Mouse (Mus musculus) adrenal gland, adult 18-20 months (tissue): Measurements from ENCODE around the gene Hist1h3a. TPM values are rescaled to one million over a fixed set of nuclear protein-coding genes. Genes with fewer than 3 reads are reported as not detected.
"Not testable (repeated sequence)": the region's sequence is repeated elsewhere in the genome, so short reads cannot be mapped to it uniquely, and the experiment has no call there.

Experiments used
- DNase-seq, 2 experiments: peaks; one replicate each; pipeline ENCODE4 v3.0.0; 2021 to 2022; ENCODE audit warnings: low spot score in 2 of 2
- total RNA-seq, 2 experiments: library from RNA; stranded (reverse); gene quantifications; 1 replicate in 1 of 2; 2 replicates in 1 of 2; pipeline ENCODE4 v1.2.3; 2021

Gene Hist1h3a
- total RNA-seq, 2 experiments from 2014 or later: 18.1 to 28.1 TPM

DNA sequence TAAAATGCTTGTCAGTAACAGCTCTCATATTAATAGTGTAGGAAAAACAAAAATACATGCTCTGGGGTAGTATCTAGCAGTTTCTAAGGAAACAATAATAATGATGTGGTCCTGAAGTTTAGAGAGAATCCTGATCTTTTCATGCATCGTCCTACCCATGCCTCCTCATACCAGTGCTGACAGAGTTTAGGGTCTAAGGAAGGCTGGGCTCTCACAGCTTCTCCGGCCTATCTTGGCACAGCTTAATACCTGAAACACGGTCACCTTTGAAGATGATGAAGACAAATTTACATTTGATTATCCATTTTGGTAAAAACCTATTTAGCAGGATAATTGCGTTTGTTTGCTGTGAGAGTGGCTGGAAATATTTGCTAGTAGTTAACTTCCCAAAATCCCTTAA is 18.2 kb downstream of the Hist1h3a start:
- no peak for DNase-seq

DNA sequence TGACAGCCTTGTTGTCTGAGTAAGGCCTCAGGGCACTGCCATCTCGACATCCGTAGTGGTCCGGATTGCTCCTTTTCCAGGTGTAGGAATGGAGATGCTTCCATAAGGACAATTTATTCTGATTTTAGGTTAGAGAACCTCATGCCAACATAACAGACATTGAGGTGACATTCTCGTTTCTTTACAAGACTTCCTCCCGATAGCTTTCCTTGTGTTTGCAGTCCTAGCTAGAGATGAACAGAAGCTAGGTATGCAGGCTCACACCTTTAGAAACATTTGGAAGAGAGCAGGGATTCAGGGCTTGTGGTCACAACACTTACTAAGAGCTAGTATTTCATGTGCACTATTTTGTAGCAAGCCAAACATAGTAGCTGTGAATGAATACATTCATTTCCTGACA is 19.0 kb downstream of the Hist1h3a start:
- DNase-seq: no peak

DNA sequence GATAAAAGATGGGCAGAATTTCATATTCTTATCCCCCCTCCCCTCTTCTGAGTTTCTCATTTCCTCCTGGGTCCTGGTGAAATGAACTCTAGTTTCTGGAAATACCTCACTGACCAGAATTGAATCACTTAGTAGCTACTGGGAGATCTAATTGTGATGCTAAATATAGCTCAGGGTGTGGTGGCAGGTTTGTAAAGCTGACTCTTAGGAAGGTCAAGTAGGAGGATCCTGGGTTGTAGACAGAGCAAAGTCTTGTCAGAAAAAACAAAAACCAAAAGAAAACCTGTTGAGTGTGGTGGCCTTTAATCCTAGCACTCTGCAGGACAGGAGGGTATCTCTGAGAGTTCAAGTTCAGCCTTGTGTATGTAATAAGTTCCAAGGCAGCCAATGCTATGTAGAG is 20.2 kb downstream of the Hist1h3a start:
- no peak for DNase-seq

DNA sequence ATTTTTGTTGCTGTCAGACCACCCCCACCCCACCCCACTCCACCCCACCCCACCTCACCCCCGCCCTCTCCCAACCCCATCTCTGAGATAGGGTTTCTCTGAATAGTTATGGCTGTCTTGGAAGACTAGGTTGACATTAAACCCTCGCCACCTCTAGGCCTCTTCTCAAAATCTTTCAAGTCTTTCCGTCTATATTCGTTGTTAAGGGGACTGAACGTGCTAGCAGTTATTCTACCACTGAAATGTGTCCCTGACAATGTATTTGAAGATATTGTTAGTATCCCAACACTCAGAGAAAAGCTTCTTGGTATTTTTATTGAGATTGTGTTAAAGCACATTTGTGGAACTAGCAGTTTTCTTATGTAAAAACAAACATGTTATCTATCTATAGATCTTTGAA is 21.3 kb downstream of the Hist1h3a start:
- DNase-seq: no peak

DNA sequence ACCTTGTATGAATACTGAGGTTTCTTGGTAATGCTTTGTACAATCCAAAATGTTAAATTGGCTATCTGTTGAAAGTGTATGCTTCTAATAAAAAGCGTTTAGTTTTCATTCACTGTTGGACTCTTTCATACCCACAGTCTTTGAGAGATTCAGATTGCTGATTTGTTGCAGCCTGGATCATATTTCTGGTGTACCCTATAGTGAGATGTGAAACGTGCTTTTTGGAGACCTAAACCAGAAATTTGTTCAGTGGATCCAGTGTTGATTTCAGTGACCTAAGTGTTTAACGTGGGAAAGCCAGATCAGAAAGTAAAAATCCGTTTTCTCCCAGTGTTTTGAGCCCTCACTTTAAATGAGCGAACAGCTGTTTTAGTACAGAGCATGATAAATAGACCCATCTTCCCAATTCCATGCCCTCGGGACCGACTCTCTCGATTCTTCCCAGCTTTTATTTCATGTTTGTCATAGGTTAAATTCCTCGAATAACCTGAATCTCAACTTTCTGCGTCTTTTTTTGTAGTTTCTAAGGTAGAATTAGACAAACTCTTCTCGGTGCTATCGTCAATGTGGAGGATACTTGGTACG is 21.8 kb downstream of the Hist1h3a start:
- DNase-seq: no peak

DNA sequence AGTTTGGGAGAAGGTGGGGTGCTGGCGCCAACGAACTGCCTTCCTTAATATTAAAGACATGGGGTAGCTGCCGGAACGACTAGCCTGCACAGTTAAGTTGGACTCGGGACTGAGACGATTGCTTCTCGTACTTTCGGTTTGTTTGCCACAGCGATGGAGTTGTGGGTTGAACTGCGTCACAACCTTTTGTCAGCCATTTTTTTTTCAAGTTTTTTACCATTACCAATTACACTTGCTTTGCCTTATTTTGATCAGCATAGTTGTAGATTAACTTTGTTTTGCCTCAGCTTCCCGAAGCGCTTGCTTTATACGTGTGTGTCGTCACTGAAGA is 22.3 kb downstream of the Hist1h3a start:
- DNase-seq: no peak

DNA sequence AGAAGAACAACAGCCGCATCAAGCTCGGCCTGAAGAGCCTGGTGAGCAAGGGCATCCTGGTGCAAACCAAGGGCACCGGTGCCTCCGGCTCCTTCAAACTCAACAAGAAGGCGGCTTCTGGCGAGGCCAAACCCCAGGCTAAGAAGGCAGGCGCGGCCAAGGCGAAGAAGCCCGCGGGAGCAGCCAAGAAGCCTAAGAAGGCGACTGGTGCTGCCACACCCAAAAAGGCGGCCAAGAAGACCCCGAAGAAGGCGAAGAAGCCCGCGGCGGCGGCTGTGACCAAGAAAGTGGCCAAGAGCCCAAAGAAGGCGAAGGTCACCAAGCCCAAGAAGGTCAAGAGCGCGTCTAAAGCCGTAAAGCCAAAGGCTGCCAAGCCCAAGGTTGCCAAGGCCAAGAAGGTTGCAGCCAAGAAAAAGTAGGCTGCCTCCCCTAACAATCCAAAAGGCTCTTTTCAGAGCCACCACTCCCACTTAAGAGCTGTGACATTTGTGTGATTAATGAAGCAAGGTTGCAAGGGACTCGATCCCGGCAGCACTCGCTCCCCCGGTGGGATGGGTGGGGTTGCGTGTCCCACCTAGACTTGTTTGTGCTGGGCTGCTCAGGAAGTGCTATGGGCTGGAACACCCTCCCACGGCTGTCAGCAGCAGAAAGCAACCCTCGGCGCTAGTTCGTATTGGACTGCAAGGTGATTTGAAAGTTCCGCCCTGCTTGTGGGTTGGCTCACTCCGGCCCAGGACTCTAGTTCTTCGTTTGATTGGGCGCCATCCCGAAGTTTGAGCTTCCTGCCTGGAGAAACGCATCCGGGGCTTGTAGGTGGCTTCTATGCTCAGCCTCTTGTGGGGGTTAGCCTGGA is 22.9 kb downstream of the Hist1h3a start:
- DNase-seq: peak; percentile 78 to 79

DNA sequence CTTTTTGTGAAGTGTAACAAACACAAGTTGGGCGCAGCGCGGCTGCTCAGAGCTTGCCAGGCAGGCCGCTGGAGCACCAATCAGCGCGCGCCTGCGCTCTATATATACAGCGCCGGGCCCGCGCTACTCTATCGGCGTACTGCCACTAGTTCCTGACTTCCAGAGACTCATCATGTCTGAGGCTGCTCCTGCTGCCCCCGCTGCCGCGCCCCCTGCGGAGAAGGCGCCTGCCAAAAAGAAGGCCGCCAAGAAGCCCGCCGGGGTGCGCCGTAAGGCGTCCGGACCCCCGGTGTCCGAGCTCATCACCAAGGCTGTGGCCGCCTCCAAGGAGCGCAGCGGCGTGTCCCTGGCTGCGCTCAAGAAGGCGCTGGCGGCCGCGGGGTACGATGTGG is 23.5 kb downstream of the Hist1h3a start, which contains the start of gene Hist1h1c:
Gene Hist1h1c, plus strand, starts transcription at position 132 of the 392 bp plus-strand sequence.
- peak; percentile 86 to 91 for DNase-seq

DNA sequence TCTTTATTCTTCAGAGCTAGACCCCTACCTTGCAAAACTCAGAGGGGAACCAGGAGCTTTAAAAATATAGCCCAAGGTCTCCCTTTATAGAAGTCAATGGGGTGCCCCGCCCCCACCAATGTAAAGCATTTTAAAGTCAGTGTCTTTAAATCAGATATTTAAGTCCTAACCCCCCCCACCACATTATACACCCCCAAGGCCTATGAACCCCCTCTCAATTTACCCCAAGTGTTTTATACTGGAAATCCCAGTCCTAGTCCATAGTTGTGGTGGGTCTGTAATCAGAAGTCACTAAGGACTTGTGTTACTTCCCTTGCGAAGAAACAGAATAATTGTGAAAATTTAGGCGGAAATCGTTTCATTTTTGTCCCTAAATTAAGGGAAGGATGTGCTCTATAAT is 24.1 kb downstream of the Hist1h3a start:
- DNase-seq: no peak

DNA sequence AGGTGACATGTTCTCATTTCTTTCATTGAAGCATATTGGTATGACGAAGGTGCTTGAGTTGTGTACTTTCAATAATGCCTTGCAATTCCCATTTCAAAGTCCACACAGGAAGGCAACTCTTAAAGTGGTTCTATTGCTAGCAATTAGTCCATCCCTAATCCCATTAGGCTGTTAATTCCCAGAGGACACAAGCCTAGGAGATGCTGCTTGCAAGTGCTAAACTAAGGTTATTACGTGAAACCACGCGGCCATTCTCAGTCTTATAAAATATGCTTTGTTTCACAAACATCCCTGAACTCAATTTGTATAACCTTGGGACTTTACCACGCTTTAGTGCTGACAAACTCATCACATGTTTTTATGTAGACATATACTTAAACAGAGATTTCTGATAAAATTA is 25.1 kb downstream of the Hist1h3a start:
- DNase-seq: no peak

DNA sequence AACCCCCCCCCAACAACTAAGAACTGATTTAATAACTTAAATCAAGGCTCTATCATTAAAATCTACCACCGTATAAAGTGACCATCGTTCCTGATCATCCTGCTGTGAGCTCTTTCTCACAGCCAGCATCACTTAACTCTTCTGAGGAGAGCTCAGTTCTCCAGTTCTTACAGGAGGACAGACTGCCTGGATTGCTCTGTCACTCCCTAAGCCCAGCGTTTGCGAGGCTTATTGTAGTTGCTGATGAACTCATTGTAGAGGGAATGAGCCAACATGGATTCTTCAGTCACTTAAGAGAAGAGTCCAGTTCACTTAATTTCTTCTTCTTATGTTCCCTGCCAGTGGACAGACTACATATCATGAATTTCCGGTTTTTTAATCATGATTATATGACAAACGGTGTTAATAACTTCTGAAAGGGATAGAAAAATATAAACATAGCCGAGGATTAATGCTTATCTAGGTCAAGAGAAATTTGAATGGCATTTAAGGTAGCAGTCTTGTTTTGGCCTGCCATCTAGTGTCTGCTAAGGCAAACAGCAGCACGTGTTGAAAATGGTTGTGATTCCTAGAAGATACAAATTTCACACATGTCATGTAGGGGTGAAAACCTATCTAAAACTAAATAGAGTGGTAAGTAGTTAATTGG is 29.9 kb downstream of the Hist1h3a start:
- DNase-seq: no peak

DNA sequence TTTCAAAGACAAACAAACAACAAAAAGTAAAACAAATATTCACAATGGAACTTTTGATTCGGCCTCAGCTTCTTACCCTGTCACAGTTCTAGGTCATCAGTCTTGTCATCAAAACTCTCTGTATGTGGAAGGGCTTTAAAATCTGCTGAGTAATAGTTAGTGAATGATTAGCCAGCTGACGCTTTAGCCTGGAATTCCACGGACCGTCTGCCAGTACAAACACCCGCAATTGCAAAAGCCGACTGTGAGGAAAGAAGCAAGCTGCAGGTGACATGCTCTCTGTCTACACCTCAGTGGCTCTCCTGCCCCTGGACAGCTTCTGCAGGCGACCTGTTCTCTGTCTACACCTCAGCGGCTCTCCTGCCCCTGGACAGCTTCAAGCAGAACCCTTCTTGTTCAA is 31.7 kb downstream of the Hist1h3a start:
- DNase-seq: no peak

DNA sequence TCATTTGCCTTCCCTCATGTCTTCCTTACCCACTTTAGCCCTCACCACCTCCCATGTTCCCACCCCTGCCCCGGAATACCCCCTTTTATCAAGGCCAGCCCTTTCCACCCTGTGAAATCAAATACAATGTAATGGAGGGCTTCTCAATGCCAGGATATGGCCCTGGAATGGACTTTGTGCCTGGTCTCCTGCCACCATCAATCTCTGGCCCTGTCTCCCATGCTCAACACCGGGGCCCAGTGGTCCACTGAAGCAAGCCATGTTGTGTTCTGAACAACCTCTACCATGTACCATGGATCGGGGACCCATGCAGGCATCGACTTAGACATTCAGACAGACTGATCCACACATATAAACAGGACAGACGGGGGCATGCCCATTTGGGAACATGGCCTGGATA is 32.5 kb downstream of the Hist1h3a start:
- DNase-seq: no peak

DNA sequence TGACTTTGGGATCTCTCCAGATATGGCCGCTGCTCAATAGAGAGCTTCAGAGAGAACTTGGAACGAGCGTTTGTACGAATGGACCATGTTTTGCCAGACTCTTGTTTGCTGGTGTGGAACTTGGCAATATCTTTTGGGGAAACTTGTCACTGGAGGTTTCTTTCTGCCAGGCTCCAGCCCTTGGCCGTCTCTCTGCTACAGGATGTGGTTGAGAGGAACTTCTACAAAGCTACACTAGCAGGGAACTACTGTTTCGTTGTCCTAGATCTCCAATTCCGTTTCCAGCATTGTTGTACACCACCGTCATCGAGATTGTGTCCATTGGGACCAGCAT is 33.0 kb downstream of the Hist1h3a start:
- DNase-seq: no peak

DNA sequence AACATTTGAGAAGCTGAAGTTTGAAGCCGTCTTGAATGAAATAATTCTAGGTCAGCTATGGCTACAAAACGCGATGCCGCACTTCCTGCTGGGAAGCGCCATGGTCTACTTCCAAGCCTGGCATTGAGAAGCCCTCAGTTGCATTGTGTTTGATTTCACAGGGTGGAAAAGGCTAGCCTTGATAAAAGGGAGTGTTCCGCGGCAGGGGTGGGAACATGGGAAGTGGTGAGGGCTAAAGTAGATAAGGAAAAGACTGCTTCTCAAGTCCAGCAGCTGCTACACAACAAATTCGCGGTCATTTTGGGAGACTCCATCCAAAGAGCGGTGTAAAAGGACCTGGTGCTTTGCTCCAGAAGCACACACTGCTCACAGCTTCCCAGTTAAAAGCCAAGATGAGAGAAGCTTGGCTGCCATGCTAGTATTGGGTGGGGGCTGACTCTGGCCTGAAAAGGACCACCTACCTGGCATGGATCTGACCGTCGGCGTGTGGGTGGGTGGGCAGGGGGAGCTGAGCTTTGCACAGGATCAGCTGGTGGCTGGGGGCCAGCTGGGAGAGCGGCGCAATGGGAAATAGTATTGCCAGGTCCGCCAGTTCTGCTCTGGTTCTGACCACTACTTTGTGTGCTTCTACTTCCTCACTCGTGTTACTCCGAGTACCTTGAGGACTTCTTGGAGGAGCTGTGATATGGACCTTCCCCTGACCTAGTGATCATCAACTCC is 33.6 kb downstream of the Hist1h3a start:
- no peak for DNase-seq

DNA sequence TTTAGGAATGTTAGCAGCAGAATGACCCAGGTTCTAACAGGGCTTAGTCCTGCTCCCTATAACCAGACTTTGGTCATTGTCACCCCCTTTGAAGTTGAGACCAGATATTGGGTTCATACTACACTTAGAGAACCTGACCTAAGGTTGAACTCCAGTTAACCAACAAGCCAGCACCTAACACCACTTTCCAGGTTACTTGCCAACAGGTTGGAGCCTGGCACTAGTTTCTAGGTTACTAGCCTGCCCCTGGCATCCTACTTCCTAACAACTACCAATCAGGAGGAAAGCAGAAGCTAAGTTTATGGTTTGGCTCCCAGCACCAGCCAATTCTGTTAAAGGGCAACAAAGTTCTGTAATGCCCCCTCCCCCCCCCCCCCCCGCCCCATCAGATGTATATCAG is 37.0 kb downstream of the Hist1h3a start:
- no peak for DNase-seq

DNA sequence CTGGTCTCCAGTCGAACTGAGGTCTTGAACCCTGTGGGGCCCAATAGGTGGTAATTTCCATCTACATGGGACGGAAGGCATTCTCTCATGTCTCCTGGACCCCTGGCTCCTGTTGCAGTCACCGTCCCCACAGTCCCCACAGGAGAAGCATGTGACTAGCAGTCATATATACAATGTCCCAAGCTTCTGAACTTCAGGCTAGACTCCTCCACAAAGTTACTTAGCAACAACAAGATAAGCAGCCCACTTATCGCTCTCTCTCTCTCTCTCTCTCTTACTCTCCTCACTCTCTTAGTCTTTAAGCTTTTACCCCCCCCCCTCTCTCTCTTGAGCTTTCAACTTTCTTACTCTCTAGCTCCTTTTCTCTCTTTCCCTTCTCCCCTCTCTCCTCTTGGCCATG is 37.9 kb downstream of the Hist1h3a start:
- DNase-seq: no peak

DNA sequence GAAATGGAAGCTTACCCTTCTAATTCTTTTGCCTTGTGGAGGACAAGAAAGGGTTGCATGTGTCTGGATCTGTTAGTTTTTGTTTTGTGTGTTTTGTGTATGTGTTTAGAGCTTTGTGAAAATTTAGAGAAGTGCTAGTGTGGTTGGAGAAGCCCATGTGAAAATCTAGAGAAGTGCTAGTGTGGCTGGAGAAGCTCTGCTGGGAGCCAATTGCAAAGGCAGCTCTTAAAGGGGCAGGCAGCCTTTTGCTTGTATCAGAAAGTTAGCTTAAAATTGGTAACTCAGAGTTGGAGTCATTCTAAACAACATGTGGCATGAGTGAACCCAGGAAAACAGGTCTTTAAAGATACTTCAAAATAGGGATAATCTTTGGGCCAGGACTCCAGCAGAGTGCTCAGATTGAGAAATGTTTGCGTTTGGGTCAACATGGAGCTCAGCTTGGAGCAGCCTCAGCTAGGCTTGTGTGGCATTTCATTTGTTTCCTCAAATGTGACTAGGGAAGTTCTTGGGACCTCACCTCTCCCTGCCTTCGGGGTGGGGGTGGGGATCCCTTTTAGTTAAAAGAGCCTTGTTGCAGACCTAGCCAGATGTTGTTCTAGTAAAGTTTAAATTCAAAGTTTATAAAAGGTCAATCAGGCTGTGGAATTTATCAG is 44.5 kb downstream of the Hist1h3a start:
- not testable (repeated sequence) for DNase-seq

DNA sequence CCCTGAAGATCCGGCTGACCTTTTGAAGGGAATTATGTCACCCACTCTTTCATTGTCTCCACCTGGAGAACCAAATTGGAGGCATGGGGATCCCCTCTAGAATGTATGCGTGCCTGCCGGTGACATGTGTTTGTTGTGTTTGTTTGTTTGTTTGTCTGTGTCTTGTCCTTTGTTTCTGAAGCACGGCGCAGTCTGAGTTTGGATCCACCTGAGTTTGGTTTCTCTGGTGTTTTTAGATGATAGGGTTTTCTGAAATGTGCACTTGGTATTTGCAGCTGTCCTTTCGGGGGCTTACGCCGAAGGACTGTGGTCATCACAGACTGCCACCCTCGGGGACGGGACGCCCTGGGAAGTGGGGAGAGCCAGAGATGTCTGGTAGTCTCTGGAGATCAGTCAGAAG is 45.0 kb downstream of the Hist1h3a start:
- DNase-seq: no peak

DNA sequence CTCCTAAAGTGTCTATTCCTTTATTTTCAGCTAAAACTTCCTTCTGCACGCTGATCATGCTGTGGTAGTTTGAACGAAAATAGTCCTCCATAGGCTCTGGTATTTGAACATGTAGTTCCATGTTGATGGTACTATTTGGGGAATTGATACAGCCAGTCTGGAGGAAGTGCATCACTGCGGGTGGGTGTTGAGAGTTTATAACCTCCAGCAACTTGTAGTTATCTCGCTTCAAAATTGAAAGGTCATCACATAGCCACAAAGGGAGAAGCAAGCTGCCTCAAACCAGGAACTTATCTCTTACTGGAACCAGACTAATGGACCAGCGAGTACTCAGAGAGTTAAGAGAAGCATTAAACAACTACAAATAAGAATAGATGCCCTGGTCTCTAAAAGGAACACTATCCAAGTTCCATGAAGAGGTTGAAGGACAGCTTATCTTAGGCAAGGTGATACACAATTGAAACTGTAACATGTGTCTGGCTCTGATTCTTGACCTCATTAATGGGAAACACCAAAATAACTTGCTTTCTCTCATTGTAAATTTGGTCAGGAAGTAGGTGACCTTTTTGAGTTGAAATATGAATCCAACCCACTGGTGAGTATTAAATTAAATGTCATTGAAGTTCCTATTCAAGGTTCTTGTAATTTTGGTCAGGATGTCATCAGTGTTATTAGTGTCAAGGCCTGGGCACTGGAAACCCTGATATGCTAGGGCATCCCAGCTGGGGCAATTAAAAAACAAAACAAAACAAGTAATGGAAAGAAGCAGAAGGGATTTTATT is 45.7 kb downstream of the Hist1h3a start:
- DNase-seq: no peak
